Mouse (Mus musculus): Measurements from ENCODE around the gene Ubqln4. TPM values are rescaled to one million over a fixed set of nuclear protein-coding genes. Genes with fewer than 3 reads are reported as not detected.
A peak's percentile ranks its signal among the peaks of the same experiment; 100 is the strongest.

The Ubqln4 gene
- polyA plus RNA-seq, 1 experiment from 2014 or later, result 47.8 TPM

GRCm38 (mm10) chr3:88512141-88512895, 41.2 kb upstream of the Ubqln4 start:
- no peak for DNase-seq
- 30% methylated on average over 6 of the region's 6 CpGs for WGBS
- Histone ChIP-seq H3K4me1 (ENCODE audit: control insufficient read depth, insufficient read depth, low read length) (peaks cover 30% of the 10 kb centered on the region), H3K27ac (replicated peaks; ENCODE audit: low read depth, low read length) (no peak overlapping the region), H3K9ac (replicated peaks; ENCODE audit: low read length) (no peak overlapping the region), H3K4me2 (ENCODE audit: low read length) (peak overlapping the region; percentile 22; the same call in 1 of the 2 replicates), H3K36me3 (ENCODE audit: control insufficient read depth, insufficient read depth, low read length) (no peaks in the 10 kb centered on the region), H3K4me3 (replicated peaks; ENCODE audit: low read depth, low read length) (no peak overlapping the region), H3K9me3 (ENCODE audit: control insufficient read depth, low read length) (no peaks in the 10 kb centered on the region), H3K27me3 (ENCODE audit: control insufficient read depth, insufficient read depth, low read length) (no peaks in the 10 kb centered on the region)
- ATAC-seq (ENCODE audit: low FRiP score, low TSS enrichment), result no peak

- no peaks in the 10 kb centered on the region for H3K27me3 ChIP-seq (ENCODE audit: control insufficient read depth, insufficient read depth, low read length)
- H3K4me1 ChIP-seq (ENCODE audit: control insufficient read depth, insufficient read depth, low read length), result peaks cover 30% of the 10 kb centered on the region
- no peak overlapping the region for H3K27ac ChIP-seq (replicated peaks; ENCODE audit: low read depth, low read length)
- no peaks in the 10 kb centered on the region for H3K36me3 ChIP-seq (ENCODE audit: control insufficient read depth, insufficient read depth, low read length)
- H3K9ac ChIP-seq (replicated peaks; ENCODE audit: low read length), result no peak overlapping the region
- DNase-seq (no peak), ATAC-seq (ENCODE audit: low FRiP score, low TSS enrichment) (no peak)
- 31% methylated on average over 12 of the region's 15 CpGs for WGBS
- H3K9me3 ChIP-seq (ENCODE audit: control insufficient read depth, low read length), result no peaks in the 10 kb centered on the region
- peak overlapping the region; percentile 22; the same call in 1 of the 2 replicates for H3K4me2 ChIP-seq (ENCODE audit: low read length)
- no peak overlapping the region for H3K4me3 ChIP-seq (replicated peaks; ENCODE audit: low read depth, low read length)
These were observed 40.5 kb upstream of the Ubqln4 start for GRCm38 (mm10) chr3:88512896-88513545.

GRCm38 (mm10) chr3:88513546-88514115, 39.9 kb upstream of the Ubqln4 start:
- H3K4me3 ChIP-seq (replicated peaks; ENCODE audit: low read depth, low read length), result no peak overlapping the region
- no peaks in the 10 kb centered on the region for H3K27me3 ChIP-seq (ENCODE audit: control insufficient read depth, insufficient read depth, low read length)
- ATAC-seq (ENCODE audit: low FRiP score, low TSS enrichment) (no peak), DNase-seq (no peak)
- H3K4me2 ChIP-seq (ENCODE audit: low read length), result no peak overlapping the region
- H3K36me3 ChIP-seq (ENCODE audit: control insufficient read depth, insufficient read depth, low read length), result no peaks in the 10 kb centered on the region
- H3K4me1 ChIP-seq (ENCODE audit: control insufficient read depth, insufficient read depth, low read length), result peaks cover 30% of the 10 kb centered on the region
- H3K9me3 ChIP-seq (ENCODE audit: control insufficient read depth, low read length), result no peaks in the 10 kb centered on the region
- 85% methylated on average over 7 of the region's 7 CpGs for WGBS
- no peak overlapping the region for H3K9ac ChIP-seq (replicated peaks; ENCODE audit: low read length)
- no peak overlapping the region for H3K27ac ChIP-seq (replicated peaks; ENCODE audit: low read depth, low read length)

- Histone ChIP-seq H3K9me3 (ENCODE audit: control insufficient read depth, low read length) (no peaks in the 10 kb centered on the region), H3K27ac (replicated peaks; ENCODE audit: low read depth, low read length) (no peak overlapping the region), H3K4me3 (replicated peaks; ENCODE audit: low read depth, low read length) (no peak overlapping the region), H3K27me3 (ENCODE audit: control insufficient read depth, insufficient read depth, low read length) (no peaks in the 10 kb centered on the region), H3K4me2 (ENCODE audit: low read length) (no peak overlapping the region), H3K4me1 (ENCODE audit: control insufficient read depth, insufficient read depth, low read length) (peaks cover 26% of the 10 kb centered on the region), H3K9ac (replicated peaks; ENCODE audit: low read length) (no peak overlapping the region), H3K36me3 (ENCODE audit: control insufficient read depth, insufficient read depth, low read length) (no peaks in the 10 kb centered on the region)
- DNase-seq (no peak), ATAC-seq (ENCODE audit: low FRiP score, low TSS enrichment) (no peak)
- WGBS, result 85% methylated on average over 10 of the region's 10 CpGs
These were observed 39.1 kb upstream of the Ubqln4 start for GRCm38 (mm10) chr3:88514231-88515094.

GRCm38 (mm10) chr3:88515095-88515386, 38.5 kb upstream of the Ubqln4 start:
- DNase-seq (no peak), ATAC-seq (ENCODE audit: low FRiP score, low TSS enrichment) (no peak)
- Histone ChIP-seq H3K4me1 (ENCODE audit: control insufficient read depth, insufficient read depth, low read length) (peaks cover 21% of the 10 kb centered on the region; the same call in 1 of the 2 replicates), H3K9ac (replicated peaks; ENCODE audit: low read length) (no peak overlapping the region), H3K4me2 (ENCODE audit: low read length) (no peak overlapping the region), H3K27ac (replicated peaks; ENCODE audit: low read depth, low read length) (no peak overlapping the region), H3K4me3 (replicated peaks; ENCODE audit: low read depth, low read length) (no peak overlapping the region), H3K9me3 (ENCODE audit: control insufficient read depth, low read length) (no peaks in the 10 kb centered on the region), H3K27me3 (ENCODE audit: control insufficient read depth, insufficient read depth, low read length) (no peaks in the 10 kb centered on the region), H3K36me3 (ENCODE audit: control insufficient read depth, insufficient read depth, low read length) (no peaks in the 10 kb centered on the region)
- 97% methylated on average over 2 of the region's 2 CpGs for whole genome bisulfite sequencing

GRCm38 (mm10) chr3:88516407-88516806, 37.2 kb upstream of the Ubqln4 start:
- Histone ChIP-seq H3K9me3 (ENCODE audit: control insufficient read depth, low read length) (no peaks in the 10 kb centered on the region), H3K4me2 (ENCODE audit: low read length) (no peak overlapping the region), H3K4me1 (ENCODE audit: control insufficient read depth, insufficient read depth, low read length) (peaks cover 13% of the 10 kb centered on the region; the same call in 1 of the 2 replicates), H3K27me3 (ENCODE audit: control insufficient read depth, insufficient read depth, low read length) (no peaks in the 10 kb centered on the region), H3K36me3 (ENCODE audit: control insufficient read depth, insufficient read depth, low read length) (no peaks in the 10 kb centered on the region), H3K4me3 (replicated peaks; ENCODE audit: low read depth, low read length) (no peak overlapping the region), H3K9ac (replicated peaks; ENCODE audit: low read length) (no peak overlapping the region), H3K27ac (replicated peaks; ENCODE audit: low read depth, low read length) (no peak overlapping the region)
- WGBS, result 92% methylated on average over 2 of the region's 2 CpGs
- DNase-seq (no peak), ATAC-seq (ENCODE audit: low FRiP score, low TSS enrichment) (no peak)

GRCm38 (mm10) chr3:88518411-88518810, 35.1 kb upstream of the Ubqln4 start:
- H3K27ac ChIP-seq (replicated peaks; ENCODE audit: low read depth, low read length), result no peak overlapping the region
- peaks cover 2% of the 10 kb centered on the region; the same call in 1 of the 2 replicates for H3K4me1 ChIP-seq (ENCODE audit: control insufficient read depth, insufficient read depth, low read length)
- no peak overlapping the region for H3K4me2 ChIP-seq (ENCODE audit: low read length)
- no peaks in the 10 kb centered on the region for H3K27me3 ChIP-seq (ENCODE audit: control insufficient read depth, insufficient read depth, low read length)
- DNase-seq, result no peak
- peaks cover 6% of the 10 kb centered on the region; the same call in 1 of the 2 replicates for H3K36me3 ChIP-seq (ENCODE audit: control insufficient read depth, insufficient read depth, low read length)
- no peak for ATAC-seq (ENCODE audit: low FRiP score, low TSS enrichment)
- H3K9me3 ChIP-seq (ENCODE audit: control insufficient read depth, low read length), result no peaks in the 10 kb centered on the region
- 91% methylated on average over 4 of the region's 4 CpGs for WGBS
- H3K4me3 ChIP-seq (replicated peaks; ENCODE audit: low read depth, low read length), result no peak overlapping the region
- no peak overlapping the region for H3K9ac ChIP-seq (replicated peaks; ENCODE audit: low read length)

GRCm38 (mm10) chr3:88520078-88520477, 33.5 kb upstream of the Ubqln4 start:
- ATAC-seq (ENCODE audit: low FRiP score, low TSS enrichment), result no peak
- H3K4me2 ChIP-seq (ENCODE audit: low read length), result no peak overlapping the region

More at GRCm38 (mm10) chr3:88520078-88520477, 33.5 kb upstream of the Ubqln4 start:
- Histone ChIP-seq H3K4me1 (ENCODE audit: control insufficient read depth, insufficient read depth, low read length) (no peaks in the 10 kb centered on the region), H3K4me3 (replicated peaks; ENCODE audit: low read depth, low read length) (no peak overlapping the region), H3K9ac (replicated peaks; ENCODE audit: low read length) (no peak overlapping the region), H3K27me3 (ENCODE audit: control insufficient read depth, insufficient read depth, low read length) (no peaks in the 10 kb centered on the region), H3K9me3 (ENCODE audit: control insufficient read depth, low read length) (no peaks in the 10 kb centered on the region), H3K36me3 (ENCODE audit: control insufficient read depth, insufficient read depth, low read length) (peaks cover 17% of the 10 kb centered on the region), H3K27ac (replicated peaks; ENCODE audit: low read depth, low read length) (no peak overlapping the region)
- no peak for DNase-seq
- WGBS, result 81% methylated on average over 2 of the region's 2 CpGs
